Mouse (Mus musculus) kidney, embryonic 15.5 days (tissue): ENCODE data around the gene Gap43. TPM values are rescaled to one million over a fixed set of nuclear protein-coding genes. Genes with fewer than 3 reads are reported as not detected.

Experiments used
- ATAC-seq: fragments of 200-750 bp; cut with Nextera tagmentation; replicated peaks from 2 replicates; pipeline ENCODE4 v1.8.0; 2017; ENCODE audit warnings: moderate TSS enrichment; ENCODE audit not compliant: low FRiP score
- H3K27ac ChIP-seq: fragments of 300-500 bp; sonication (generic); 2 replicates; pipeline ENCODE4 v1.5.1; 2015; ENCODE audit warnings: mild to moderate bottlenecking, inconsistent platforms
- H3K27me3 ChIP-seq: fragments of 300-500 bp; sonication (generic); 2 replicates; pipeline ENCODE4 v1.6.1; 2015; ENCODE audit warnings: inconsistent platforms
- H3K36me3 ChIP-seq: fragments of 300-500 bp; sonication (generic); 2 replicates; pipeline ENCODE4 v1.6.1; 2015; ENCODE audit warnings: inconsistent platforms
- H3K4me1 ChIP-seq: fragments of 300-500 bp; sonication (generic); 2 replicates; pipeline ENCODE4 v1.6.1; 2015; ENCODE audit warnings: inconsistent platforms
- H3K4me2 ChIP-seq: fragments of 300-500 bp; sonication (generic); 2 replicates; pipeline ENCODE4 v1.6.1; 2015; ENCODE audit warnings: moderate library complexity, mild to moderate bottlenecking, inconsistent platforms
- H3K4me3 ChIP-seq: fragments of 300-500 bp; sonication (generic); replicated peaks from 2 replicates; pipeline ENCODE4 v1.5.1; 2015; ENCODE audit warnings: mild to moderate bottlenecking, inconsistent platforms
- H3K9ac ChIP-seq: fragments of 300-500 bp; sonication (generic); 2 replicates; pipeline ENCODE4 v1.6.1; 2015; ENCODE audit warnings: mild to moderate bottlenecking, inconsistent platforms
- H3K9me3 ChIP-seq: fragments of 300-500 bp; sonication (generic); replicated peaks from 2 replicates; pipeline ENCODE4 v1.6.1; 2016; ENCODE audit warnings: inconsistent platforms
- WGBS: fragments of 180-500 bp; shearing (Covaris S2); methylation state at CpG from one replicate; pipeline ENCODE4 v1.1.7; 2015; ENCODE audit warnings: mixed read lengths; 5-methylcytosine and 5-hydroxymethylcytosine counted together
- polyA plus RNA-seq: library from polyadenylated mRNA; unstranded; fragments of >200 nt; fragmentation: Nextera tagmentation; extraction: Ambion mirVana; gene quantifications from 2 replicates; pipeline ENCODE4 v1.2.1, GENCODE M21; 2015

The Gap43 gene
- polyA plus RNA-seq, 1 experiment from 2014 or later = 35.6 TPM

GRCm38 (mm10) chr16:42337663-42338062 lies 2.8 kb downstream of the Gap43 start:
- H3K4me2 ChIP-seq = no peak overlapping the region
- no peak overlapping the region for H3K4me3 ChIP-seq
- no peak overlapping the region for H3K9ac ChIP-seq
- peaks cover 33% of the 10 kb centered on the region for H3K4me1 ChIP-seq
- H3K36me3 ChIP-seq = no peaks in the 10 kb centered on the region
- 26% methylated on average over 2 of the region's 2 CpGs for WGBS
- no peak overlapping the region for H3K27ac ChIP-seq
- ATAC-seq = no peak
- H3K27me3 ChIP-seq = peaks cover 18% of the 10 kb centered on the region
- no peaks in the 10 kb centered on the region for H3K9me3 ChIP-seq

- no peak overlapping the region for H3K9ac ChIP-seq
- WGBS = 28% methylated on average over 2 of the region's 2 CpGs
- H3K36me3 ChIP-seq = no peaks in the 10 kb centered on the region
- no peak overlapping the region for H3K27ac ChIP-seq
- H3K4me3 ChIP-seq = no peak overlapping the region
- H3K9me3 ChIP-seq = no peaks in the 10 kb centered on the region
- H3K27me3 ChIP-seq = peaks cover 18% of the 10 kb centered on the region
- peaks cover 33% of the 10 kb centered on the region for H3K4me1 ChIP-seq
- ATAC-seq = no peak; the same call in 1 of the 2 replicates
- no peak overlapping the region for H3K4me2 ChIP-seq
Observed at GRCm38 (mm10) chr16:42336610-42337009, 3.8 kb downstream of the Gap43 start.

GRCm38 (mm10) chr16:42332321-42332720 lies 8.1 kb downstream of the Gap43 start:
- ATAC-seq = no peak
- Histone ChIP-seq H3K4me2 (no peak overlapping the region), H3K27ac (no peak overlapping the region), H3K4me3 (no peak overlapping the region), H3K36me3 (no peaks in the 10 kb centered on the region), H3K9ac (no peak overlapping the region), H3K4me1 (peaks cover 7% of the 10 kb centered on the region), H3K27me3 (no peaks in the 10 kb centered on the region), H3K9me3 (no peaks in the 10 kb centered on the region)
- 39% methylated on average over 4 of the region's 4 CpGs for WGBS

- Histone ChIP-seq H3K27me3 (no peaks in the 10 kb centered on the region), H3K9ac (no peak overlapping the region), H3K4me2 (no peak overlapping the region), H3K9me3 (no peaks in the 10 kb centered on the region), H3K36me3 (no peaks in the 10 kb centered on the region), H3K4me1 (no peaks in the 10 kb centered on the region), H3K27ac (no peak overlapping the region), H3K4me3 (no peak overlapping the region)
- ATAC-seq = no peak
- 82% methylated on average over 2 of the region's 2 CpGs for WGBS
Observed at GRCm38 (mm10) chr16:42326191-42326590, 14.3 kb downstream of the Gap43 start.

- Histone ChIP-seq H3K9ac (no peak overlapping the region), H3K27me3 (no peaks in the 10 kb centered on the region), H3K9me3 (no peaks in the 10 kb centered on the region), H3K27ac (no peak overlapping the region), H3K4me2 (no peak overlapping the region), H3K4me3 (no peak overlapping the region), H3K36me3 (no peaks in the 10 kb centered on the region), H3K4me1 (no peaks in the 10 kb centered on the region)
- no peak for ATAC-seq
Observed at GRCm38 (mm10) chr16:42325536-42325935, 14.9 kb downstream of the Gap43 start.

- Histone ChIP-seq H3K4me2 (no peak overlapping the region), H3K9me3 (no peaks in the 10 kb centered on the region), H3K4me1 (no peaks in the 10 kb centered on the region), H3K36me3 (no peaks in the 10 kb centered on the region), H3K9ac (no peak overlapping the region), H3K4me3 (no peak overlapping the region), H3K27me3 (no peaks in the 10 kb centered on the region), H3K27ac (no peak overlapping the region)
- no peak for ATAC-seq
Observed at GRCm38 (mm10) chr16:42319831-42320230, 20.6 kb downstream of the Gap43 start.

- 82% methylated on average over 5 of the region's 5 CpGs for WGBS
- Histone ChIP-seq H3K27me3 (no peaks in the 10 kb centered on the region), H3K27ac (no peak overlapping the region), H3K9me3 (no peaks in the 10 kb centered on the region), H3K4me2 (no peak overlapping the region), H3K9ac (no peak overlapping the region), H3K4me1 (no peaks in the 10 kb centered on the region), H3K4me3 (no peak overlapping the region), H3K36me3 (no peaks in the 10 kb centered on the region)
- no peak for ATAC-seq
Observed at GRCm38 (mm10) chr16:42319365-42319764, 21.1 kb downstream of the Gap43 start.

- no peak overlapping the region for H3K4me3 ChIP-seq
- no peaks in the 10 kb centered on the region for H3K9me3 ChIP-seq
- 90% methylated on average over 1 of the region's 1 CpGs for WGBS
- no peak overlapping the region for H3K27ac ChIP-seq
- H3K4me1 ChIP-seq = 0 out of 2 replicates have a peak, but pooled peaks cover 3% of the 10 kb centered on the region
- H3K9ac ChIP-seq = no peak overlapping the region
- H3K27me3 ChIP-seq = no peaks in the 10 kb centered on the region; the same call in 1 of the 2 replicates
- no peak overlapping the region for H3K4me2 ChIP-seq
- ATAC-seq = no peak
- H3K36me3 ChIP-seq = no peaks in the 10 kb centered on the region
Observed at GRCm38 (mm10) chr16:42312125-42312524, 28.3 kb downstream of the Gap43 start.

GRCm38 (mm10) chr16:42308761-42309160 lies 31.7 kb downstream of the Gap43 start:
- H3K27ac ChIP-seq = no peak overlapping the region
- no peak overlapping the region for H3K9ac ChIP-seq
- no peak for ATAC-seq
- 70% methylated on average over 1 of the region's 1 CpGs for WGBS
- no peaks in the 10 kb centered on the region; the same call in 1 of the 2 replicates for H3K27me3 ChIP-seq
- no peak overlapping the region for H3K4me3 ChIP-seq
- H3K4me1 ChIP-seq = peaks cover 9% of the 10 kb centered on the region
- no peaks in the 10 kb centered on the region for H3K36me3 ChIP-seq
- no peak overlapping the region for H3K4me2 ChIP-seq
- H3K9me3 ChIP-seq = no peaks in the 10 kb centered on the region

- no peaks in the 10 kb centered on the region for H3K36me3 ChIP-seq
- peak; percentile 95 for ATAC-seq
- peak overlapping the region; percentile 61 for H3K4me2 ChIP-seq
- 4% methylated on average over 14 of the region's 14 CpGs for WGBS
- peaks cover 9% of the 10 kb centered on the region for H3K4me1 ChIP-seq
- H3K4me3 ChIP-seq = peak overlapping the region; percentile 38
- peak overlapping the region; percentile 62; the same call in 1 of the 2 replicates for H3K27ac ChIP-seq
- peak overlapping the region; percentile 31; the same call in 1 of the 2 replicates for H3K9ac ChIP-seq
- H3K27me3 ChIP-seq = no peaks in the 10 kb centered on the region; the same call in 1 of the 2 replicates
- no peaks in the 10 kb centered on the region for H3K9me3 ChIP-seq
Observed at GRCm38 (mm10) chr16:42305934-42306701, 34.3 kb downstream of the Gap43 start.

- ATAC-seq = no peak
- WGBS = 56% methylated on average over 6 of the region's 6 CpGs
- Histone ChIP-seq H3K4me2 (no peak overlapping the region), H3K9ac (no peak overlapping the region), H3K27me3 (no peaks in the 10 kb centered on the region; the same call in 1 of the 2 replicates), H3K36me3 (no peaks in the 10 kb centered on the region), H3K4me1 (peaks cover 6% of the 10 kb centered on the region), H3K27ac (no peak overlapping the region), H3K9me3 (no peaks in the 10 kb centered on the region), H3K4me3 (no peak overlapping the region)
Observed at GRCm38 (mm10) chr16:42303461-42303860, 37.0 kb downstream of the Gap43 start.

GRCm38 (mm10) chr16:42294481-42294880 lies 46.0 kb downstream of the Gap43 start:
- no peak for ATAC-seq
- H3K4me2 ChIP-seq = no peak overlapping the region
- H3K36me3 ChIP-seq = no peaks in the 10 kb centered on the region
- no peaks in the 10 kb centered on the region for H3K27me3 ChIP-seq
- H3K9me3 ChIP-seq = no peaks in the 10 kb centered on the region
- H3K9ac ChIP-seq = no peak overlapping the region
- H3K4me1 ChIP-seq = no peaks in the 10 kb centered on the region
- H3K27ac ChIP-seq = no peak overlapping the region
- 81% methylated on average over 5 of the region's 5 CpGs for WGBS
- no peak overlapping the region for H3K4me3 ChIP-seq

GRCm38 (mm10) chr16:42294056-42294455 lies 46.4 kb downstream of the Gap43 start:
- Histone ChIP-seq H3K9ac (no peak overlapping the region), H3K27me3 (no peaks in the 10 kb centered on the region), H3K36me3 (no peaks in the 10 kb centered on the region), H3K4me1 (no peaks in the 10 kb centered on the region), H3K4me3 (no peak overlapping the region), H3K27ac (no peak overlapping the region), H3K9me3 (no peaks in the 10 kb centered on the region), H3K4me2 (no peak overlapping the region)
- WGBS = 92% methylated on average over 2 of the region's 2 CpGs
- no peak for ATAC-seq
